Mouse (Mus musculus): Measurements from ENCODE around the gene Phb2. TPM values are rescaled to one million over a fixed set of nuclear protein-coding genes. Genes with fewer than 3 reads are reported as not detected.

The Phb2 gene
- total RNA-seq, 2 experiments from 2014 or later = 234 to 238 TPM

DNA sequence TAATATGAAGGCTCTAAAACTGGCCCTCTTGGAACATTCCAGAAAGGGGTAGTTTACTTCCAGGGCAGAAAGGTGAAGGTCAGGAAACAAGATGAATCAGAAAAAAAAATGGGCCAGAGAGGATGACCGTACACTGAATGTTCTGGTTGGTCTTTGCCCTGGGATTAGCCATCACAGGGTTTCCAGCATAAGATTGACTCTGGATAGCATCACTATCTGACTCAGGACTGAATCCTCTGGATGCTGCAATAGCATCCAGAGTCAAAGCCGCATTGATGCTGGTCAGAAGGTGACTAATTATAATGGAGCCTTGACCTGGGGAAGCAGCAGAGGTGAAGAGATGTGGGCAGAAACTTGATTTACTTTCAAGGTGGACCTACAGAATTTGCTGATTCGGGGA, 23.1 kb upstream of the Phb2 start:
- no peak for DNase-seq (ENCODE audit: low spot score in 2 of 2)

DNA sequence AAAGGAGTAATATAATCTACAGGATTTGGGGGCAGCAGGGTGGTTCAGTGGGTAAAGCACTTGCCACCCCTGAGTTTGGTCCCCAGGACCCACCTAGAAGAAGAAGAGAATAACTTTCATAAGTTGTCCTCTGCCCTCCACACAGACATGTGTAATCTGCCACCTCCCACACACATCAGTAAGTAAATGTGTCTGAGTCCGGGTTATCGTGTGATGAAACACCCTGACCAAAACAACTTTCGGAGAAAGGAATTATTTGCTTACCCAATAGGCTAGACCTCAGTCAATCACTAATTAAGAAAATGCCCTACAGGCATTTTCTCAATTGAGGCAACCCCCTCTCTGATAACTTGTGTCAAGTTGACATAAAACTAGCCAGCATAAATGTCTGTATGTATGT, 21.6 kb upstream of the Phb2 start:
- DNase-seq (ENCODE audit: low spot score in 2 of 2) = no peak

DNA sequence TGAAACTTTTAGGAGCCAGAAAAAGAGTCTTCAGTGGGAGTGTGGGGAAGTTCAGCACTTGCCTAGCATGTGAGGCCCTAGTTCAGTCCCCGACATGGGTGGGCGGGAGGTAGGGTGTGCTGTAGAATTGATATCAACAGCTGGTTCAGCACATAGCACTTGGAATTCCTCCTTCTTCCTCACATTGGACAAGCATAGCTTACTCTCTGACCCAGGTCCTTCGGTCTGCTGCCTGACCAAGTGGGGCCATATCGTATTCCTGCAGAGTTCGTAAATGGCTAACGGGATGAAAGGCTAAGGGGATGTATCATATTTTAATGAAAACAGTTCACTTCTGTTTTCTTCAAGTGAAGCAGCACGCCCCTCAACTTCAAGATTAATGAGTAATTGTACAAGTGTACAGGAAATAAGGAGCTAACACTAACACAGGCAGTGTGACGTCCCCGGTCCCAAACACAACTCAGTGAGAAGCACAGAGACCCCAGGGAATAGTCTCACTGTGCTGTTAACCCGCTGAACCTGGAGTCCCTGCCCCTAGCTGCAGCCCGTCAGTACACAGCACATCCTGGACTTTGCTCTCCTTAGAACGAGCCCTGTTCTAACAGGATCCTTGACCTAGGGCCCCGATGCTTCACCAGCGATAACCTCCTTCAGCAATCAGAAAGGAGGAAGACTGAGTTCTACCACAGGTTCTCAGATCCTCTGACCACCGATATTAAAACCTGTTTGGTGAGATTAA, 18.7 kb upstream of the Phb2 start:
- no peak for DNase-seq (ENCODE audit: low spot score in 2 of 2)

DNA sequence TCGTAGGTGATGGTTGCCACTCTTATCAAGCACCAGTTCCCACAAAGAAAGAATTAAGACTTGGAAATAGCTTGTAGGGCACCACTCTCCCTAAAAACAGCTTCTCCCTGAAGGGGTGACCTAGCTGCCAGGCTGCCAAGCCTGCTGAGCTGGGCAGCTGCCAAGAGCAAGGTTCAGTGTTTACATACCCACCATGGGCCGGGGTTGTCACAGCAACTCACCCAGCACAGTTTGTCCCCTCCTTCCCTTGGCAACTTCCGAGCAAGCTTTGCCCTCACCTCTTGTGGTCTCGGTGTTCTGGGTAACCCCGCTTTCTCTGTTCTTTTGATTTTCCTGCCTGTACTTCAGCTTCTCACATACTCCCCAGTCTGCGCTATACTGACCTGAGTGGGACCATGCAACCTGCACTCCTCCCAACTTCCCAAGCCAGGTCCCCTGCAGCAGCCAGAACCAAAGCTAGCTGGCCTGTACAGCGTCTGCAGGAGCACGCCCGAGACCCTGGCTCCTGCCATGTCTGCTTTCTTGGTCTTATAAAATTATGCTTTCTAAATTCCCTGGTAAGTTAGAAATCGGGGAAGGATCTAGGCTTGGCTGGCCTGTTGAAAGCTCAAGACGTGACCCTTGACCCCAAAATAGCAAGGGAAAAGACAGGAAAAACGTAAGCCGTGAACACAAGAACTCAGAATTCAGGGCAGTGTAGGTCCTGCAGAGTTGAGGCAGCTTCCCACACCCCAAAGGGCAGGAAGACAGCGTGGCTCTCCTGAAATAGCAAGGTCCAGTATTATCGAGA, 17.8 kb upstream of the Phb2 start:
- DNase-seq (ENCODE audit: low spot score in 2 of 2) = no peak

DNA sequence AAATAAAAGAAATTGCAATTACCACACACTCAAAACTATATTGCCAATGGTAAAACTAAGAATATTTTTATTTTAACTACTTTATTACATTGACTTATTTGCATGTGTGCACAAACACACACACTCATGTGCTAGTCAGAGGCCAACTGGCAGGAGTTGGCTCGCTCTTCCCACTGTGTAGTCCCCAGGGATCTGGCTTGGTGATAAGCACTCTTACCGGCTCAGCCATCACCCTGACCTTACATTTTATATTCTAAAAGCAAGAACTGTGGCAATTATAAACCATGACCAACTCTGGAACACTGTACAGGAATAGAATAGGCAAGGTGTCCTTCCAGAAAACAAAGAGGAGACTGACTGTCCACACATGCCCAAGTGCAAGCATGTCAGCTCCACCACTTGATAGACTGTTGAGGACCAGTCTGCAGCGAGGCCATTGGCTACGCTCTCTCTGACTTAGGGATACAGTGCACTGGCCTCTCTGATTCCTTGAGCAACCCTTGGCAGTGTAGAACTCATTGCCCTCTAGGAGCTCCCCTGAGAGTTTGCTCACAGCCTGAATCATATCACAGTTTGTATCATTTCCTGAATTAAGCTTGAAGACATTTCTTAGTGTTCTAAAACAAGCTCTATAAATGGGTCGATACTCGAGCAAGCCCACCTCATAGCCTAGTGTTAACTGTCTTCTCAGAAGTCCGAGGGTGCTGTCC, 15.5 kb upstream of the Phb2 start:
- no peak for DNase-seq (ENCODE audit: low spot score in 2 of 2)

DNA sequence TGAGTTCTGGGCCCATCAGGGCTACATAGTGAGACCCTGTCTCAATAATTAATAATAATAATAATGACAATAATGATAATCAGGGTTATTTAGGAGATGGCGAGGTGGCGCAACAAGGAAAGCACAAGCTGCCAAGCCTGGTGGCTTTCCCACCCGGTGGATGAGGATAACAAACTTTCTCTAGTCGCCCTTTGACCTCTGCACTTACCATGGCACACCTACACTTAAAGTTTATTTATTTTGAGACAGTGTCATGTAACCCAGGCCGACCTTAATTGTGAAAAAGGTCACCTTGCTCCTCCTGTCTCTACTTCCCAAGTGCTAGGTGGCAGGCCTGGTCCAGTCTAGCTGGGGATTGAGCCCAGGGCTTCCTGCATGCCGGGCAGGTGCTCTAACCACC, 13.4 kb upstream of the Phb2 start:
- DNase-seq (ENCODE audit: low spot score in 2 of 2) = no peak

DNA sequence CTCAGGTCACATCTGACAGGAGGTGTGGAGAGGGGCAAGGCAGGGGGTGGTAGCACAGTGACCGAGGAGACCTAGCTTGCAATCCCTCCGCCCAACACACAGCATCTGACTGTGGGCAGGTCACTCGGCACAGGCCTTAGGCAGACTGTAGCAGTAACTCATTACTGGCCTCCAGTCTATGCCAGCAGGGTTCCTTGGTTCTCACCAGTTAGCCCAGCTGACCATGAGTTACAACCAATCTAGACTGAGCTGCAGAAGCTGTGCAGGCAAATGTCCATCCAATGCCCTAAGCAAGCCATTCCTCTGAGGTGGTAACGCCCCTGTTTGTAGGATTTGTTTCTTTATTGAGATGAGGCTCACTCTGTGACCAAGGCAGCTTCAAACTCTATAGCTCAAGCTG, 12.8 kb upstream of the Phb2 start:
- DNase-seq (ENCODE audit: low spot score in 2 of 2) = no peak

DNA sequence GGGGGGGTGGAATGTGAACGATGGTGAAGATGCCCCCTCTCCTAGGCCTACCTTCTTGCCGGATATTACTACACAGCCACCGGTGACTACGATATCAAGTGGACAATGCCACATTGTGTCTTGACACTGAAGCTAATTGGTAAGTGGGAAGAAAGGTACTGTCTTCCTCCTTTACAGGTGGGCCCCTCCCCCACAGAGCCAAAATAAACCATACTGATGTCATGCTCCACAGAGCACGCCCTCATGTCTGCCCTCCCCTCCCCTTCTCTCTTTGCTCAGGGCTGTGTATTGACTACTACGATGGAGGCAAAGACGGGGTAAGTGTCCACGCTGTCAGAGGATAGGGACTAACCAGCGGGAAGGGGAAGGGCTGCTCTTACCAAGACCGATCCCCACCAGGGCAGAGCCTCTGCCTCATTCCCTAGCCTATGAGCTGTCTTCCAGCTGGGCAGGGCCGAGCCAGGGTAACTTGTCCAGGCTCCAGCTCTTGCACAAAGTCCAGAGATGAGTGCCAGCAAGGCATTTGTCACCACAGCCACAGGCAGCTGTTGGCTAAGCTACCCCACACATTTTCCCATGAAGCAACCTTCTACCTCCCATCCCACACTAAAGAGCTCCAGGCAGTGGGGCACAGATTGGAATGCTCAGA, 12.1 kb upstream of the Phb2 start:
- DNase-seq (ENCODE audit: low spot score in 2 of 2) = peak in 1 of 2 experiments; percentile 64

DNA sequence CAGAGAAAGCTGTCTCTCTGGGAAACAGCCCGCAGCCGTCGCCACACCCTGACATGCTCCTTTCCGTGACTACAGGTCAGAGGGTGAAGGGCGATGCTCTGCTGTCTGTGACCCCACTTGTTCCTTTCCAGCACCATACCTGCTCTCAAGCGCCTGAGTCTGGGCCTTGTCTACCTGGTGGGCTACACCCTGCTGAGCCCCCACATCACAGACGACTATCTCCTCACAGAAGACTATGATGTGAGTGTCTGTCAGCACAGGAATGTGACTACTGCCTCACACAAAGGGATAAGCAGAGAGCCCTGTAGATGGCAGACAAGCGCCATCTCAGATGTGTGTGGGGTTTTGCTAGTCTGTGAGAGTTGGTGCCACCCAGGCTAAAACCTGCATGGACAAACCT, 10.8 kb upstream of the Phb2 start:
- no peak for DNase-seq (ENCODE audit: low spot score in 2 of 2)

DNA sequence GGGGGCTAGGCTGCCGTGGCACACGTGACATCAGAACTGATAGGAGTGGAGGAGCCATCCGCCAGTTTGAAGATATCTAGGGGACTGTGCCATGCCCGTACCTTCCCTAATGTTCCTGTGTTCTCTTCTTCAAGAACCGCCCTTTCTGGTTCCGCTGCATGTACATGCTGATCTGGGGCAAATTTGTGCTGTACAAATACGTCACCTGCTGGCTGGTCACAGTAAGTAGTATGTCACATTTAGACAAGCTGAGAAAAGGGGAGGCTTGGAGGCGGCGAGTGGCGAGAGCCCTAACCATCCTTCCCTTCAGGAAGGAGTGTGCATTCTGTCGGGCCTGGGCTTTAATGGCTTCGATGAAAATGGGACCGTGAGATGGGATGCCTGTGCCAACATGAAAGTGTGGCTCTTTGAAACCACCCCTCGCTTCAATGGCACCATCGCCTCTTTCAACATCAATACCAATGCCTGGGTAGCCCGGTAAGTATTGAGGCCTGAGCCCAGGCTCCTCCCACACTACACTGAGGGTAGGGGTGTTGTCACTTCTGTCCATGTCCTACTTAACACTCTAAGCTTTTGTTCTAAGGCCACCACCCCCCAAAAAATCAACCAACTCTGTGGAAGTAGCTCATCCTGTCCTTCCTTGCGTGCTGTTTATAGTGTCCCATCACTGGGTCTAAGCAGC, 9.9 kb upstream of the Phb2 start:
- no peak for DNase-seq (ENCODE audit: low spot score in 2 of 2)

DNA sequence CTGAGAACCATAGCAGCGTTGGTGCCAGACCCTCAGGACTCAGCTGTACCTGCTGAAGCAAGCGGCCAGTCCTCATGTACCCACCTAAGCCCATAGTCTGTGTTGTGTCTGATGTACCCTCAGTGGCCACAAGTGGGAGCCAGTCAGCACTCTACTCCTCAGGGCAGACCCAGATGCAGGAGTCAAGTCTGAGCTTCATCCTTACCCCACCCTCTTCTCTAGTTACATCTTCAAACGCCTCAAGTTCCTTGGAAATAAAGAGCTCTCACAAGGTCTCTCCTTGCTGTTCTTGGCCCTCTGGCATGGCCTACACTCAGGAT, 9.4 kb upstream of the Phb2 start:
- DNase-seq (ENCODE audit: low spot score in 2 of 2) = peak; percentile 32 to 51

DNA sequence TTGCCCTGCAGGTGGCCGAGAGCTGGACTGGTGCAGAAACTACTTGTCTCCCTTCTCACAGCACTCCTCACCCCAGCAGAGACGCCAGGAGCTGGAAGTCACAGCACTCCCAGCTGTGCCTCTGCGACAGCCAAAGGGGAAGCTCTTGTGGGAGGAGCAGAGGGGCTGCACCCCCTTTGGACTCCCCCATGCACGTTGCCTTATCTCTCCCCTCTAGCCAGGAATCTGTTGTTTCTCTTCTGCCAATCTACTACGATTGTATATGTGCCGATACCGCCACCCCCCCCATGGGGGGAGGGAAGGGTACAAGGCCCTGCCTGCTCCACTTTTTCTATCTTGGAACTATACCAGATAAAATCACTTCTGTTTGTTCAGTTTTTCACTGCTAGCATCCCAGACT, 8.3 kb upstream of the Phb2 start:
- DNase-seq (ENCODE audit: low spot score in 2 of 2) = peak in 1 of 2 experiments; percentile 15

DNA sequence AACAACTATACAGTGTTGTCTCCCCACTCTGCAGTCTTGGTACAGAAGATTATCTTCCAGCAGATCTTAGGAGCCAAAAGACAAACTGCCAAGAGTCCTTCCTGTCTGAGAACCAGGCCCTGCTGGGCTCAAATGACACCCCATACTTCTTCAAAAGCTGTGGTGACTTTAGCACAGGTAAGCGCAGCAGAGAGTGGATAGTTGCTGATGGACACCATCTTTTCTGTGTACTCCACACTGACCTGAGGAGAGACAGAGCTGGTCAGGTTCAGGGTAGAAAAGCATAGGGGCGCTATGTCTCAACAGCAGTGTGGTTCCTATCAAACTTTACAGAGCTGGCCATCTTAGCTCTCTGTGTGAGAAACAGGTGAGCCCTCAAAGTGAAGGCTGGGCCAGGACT, 7.7 kb upstream of the Phb2 start:
- no peak for DNase-seq (ENCODE audit: low spot score in 2 of 2)

DNA sequence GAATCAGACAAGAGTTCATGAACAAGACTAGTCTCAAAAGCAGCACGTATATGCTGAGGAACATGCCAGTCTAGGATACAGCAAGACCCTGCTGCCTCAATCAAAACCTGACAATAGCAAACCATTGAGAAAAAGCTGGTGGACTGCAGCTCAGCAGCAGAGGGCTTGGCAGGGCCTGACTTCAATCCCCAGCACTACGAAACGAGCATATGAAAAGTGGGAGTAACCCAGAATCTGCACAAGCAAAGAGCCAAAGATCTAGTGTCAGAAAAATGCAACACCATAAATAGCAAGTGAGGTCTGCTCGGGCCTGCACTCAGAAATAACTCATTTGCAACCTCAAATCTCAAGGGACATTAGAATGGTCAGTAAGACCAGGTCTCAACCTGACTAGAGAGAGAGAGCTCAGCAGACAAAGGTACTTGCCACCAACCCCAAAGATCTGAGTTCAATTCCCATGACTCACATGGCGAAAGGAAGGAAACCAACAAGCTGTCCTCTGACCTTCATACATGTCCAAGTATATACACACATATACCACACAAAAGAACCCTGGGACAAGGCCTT, 6.0 kb upstream of the Phb2 start:
- DNase-seq (ENCODE audit: low spot score in 2 of 2) = no peak

DNA sequence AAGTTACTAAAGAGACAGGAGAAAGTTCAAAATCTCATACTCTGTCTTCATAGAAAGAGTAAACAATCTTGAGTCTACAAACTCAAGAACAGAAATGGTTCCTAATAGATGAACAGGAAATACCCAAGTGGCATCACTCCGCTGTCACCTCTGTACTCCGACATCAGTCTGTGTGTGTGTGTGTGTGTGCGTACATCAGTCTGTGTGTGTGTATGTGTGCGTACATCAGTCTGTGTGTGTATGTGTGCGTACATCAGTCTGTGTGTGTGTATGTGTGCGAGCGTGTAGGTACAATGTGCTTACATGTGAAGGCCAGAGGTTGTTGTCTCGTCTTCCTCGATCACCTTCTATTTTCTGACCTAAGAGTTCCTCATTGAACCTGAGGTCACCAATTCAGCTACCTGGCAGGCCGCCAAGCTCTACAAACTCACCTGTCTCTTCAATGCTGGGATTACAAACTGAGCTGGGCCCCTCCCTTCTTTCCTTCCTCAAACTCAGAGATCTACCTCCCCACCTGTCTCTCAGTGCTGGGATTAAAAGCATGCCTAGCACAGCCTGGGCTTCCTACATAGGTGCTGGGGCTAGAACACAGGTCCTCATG, 3.7 kb upstream of the Phb2 start:
- no peak for DNase-seq (ENCODE audit: low spot score in 2 of 2)

DNA sequence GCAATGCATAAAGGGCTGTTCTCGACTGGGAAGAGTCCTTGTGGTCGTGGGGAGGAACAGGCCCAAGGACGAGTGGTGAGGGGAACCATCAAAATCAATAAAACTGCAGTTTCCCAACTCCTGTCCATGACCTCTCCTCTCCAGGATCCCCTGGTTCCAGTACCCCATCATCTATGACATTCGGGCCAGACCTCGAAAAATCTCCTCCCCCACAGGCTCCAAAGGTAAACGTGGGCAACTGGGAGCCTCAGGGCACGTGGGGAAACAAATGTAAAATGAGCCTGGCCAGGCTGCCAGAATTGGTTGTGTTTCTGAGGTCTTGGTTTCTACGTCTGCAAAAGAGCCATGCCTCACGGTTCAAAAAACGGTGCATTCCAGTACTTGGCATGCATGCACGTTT, 782 bp downstream of the Phb2 start:
- DNase-seq (ENCODE audit: low spot score in 2 of 2) = no peak

DNA sequence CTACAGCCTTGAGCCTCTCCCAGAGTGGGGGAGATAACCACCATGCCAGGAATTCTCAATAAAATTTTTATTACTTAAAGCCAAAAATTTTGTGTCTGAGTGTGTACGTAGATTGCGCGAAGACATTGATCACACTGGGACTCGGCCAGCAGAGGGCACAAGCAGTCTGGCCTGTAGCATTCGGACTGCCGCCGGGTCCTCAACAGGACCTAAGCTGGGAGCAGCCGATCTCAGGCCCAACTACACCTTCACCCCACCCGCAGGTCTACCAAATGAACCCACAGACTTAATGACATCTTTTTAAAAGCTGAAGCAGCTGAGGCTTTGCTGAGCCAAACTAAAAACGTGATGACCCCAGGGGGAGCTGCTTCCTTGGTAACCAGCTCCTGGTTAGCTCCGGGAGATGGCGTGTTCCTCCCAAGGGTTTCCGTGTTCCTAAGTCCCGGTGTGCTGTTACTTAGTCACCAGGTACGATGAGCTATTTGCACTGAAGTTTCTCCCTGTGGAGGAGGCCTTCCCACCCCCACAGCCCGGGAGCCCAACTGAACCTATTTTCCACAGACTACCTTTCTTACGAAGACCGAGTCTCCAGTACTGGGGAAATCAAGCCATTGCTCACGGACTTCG, 4.8 kb downstream of the Phb2 start:
- no peak for DNase-seq (ENCODE audit: low spot score in 2 of 2)

DNA sequence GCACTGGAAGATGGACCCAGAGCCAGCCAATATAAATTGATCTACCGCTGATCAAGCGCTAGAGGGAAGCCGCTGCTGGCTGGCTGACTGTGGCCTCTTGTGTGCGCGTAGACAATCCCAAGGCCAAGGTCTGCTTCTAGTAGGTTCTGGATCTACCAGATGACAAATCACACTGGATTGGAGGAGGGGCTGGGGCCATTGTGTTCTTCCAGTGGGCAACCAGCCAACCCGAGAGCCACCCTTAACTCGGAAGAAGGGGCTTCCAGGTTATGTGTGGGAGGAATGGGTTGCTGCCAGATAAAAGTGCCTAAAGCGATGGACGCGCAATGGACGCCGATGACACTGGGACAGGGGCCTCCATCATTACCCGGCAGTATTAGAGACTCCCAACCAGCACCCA, 5.8 kb downstream of the Phb2 start:
- no peak for DNase-seq (ENCODE audit: low spot score in 2 of 2)

DNA sequence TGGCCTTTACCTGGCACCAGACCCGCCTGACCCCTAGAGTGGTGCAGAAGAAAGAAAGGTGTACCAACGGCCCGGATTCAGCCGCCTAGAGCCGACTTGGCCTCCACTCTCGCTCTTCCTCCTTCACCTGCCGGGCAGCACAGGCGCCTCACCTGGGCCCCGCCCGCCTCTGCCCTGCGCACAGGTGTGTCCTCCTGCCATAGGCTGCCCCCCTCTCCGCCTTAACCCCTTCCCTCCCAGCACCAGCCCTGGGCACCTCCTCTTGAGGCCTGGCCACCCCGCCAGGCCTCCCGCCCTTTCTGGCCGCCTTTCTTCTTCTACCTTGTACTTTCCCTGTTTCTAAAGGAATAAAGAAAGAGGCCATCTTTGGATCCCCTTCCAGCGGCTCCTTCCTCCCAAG, 6.6 kb downstream of the Phb2 start:
- DNase-seq (ENCODE audit: low spot score in 2 of 2) = no peak

DNA sequence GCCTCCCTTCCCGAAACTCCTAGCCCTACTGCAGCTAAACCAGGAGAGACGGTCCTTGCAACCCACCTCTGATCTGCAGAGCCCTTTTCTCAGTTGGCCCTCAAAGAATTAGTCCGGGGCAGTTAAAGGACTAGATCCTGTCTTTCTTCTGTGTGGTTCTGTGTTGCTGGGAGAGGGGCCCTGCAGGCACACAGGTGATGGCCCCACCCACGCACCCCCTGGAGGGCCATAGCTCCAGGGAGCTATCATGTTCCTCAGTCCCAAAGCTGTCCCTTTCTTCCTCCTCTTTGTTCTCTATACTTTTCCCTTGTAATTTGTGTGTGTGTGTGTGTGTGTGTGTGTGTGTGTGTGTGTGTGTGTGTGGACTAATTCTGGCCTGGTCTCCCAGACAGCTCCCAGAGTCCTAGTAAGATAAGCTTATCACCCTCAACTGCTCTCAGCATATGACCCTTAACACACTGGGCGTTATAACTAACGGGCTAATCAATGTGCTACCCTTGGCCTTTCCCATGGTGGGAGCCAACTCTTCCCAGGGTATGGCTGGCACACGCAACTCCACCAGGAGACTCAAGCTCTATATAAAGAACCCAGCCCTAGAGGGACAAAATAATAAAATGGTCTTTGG, 7.3 kb downstream of the Phb2 start:
- DNase-seq (ENCODE audit: low spot score in 2 of 2) = no peak

Data from gastrocnemius, postnatal 4 days (tissue).